Mouse (Mus musculus): ENCODE measurements around the gene Fcrl5. TPM values are rescaled to one million over a fixed set of nuclear protein-coding genes. Genes with fewer than 3 reads are reported as not detected.

Gene Fcrl5
- not detected in 2 replicates for polyA plus RNA-seq (2014; fragmentation: Nextera tagmentation; extraction: Ambion mirVana)

DNA sequence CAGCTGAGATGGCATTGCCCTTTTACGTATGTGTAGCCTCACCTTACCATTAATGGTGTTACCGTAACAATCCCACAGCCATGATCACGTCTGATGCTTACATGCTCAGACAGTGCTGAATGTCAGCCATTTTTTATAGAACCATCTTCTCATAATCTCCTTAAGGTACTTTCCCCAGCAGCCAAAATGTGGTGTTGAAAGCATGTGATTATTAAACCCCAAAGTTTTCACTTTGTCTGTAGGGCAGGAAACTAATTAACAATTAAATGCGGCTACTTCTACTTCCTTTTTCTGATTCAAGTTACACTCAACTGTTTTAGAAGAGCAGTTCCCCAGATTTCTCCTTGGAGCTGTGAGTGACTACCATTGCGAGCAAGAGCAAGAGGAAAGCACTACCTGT is at the start of gene Fcrl5:
Gene Fcrl5 (plus strand): TSS at position 295 of the 400 bp plus-strand sequence.
- Histone ChIP-seq H3K27ac (replicated peaks in 1 of 2; ENCODE audit: control insufficient read depth in 1 of 2, insufficient read depth in 1 of 2, low read depth in 2 of 2, low read length in 2 of 2) (no peak within 1 kb of the TSS), H3K4me1 (ENCODE audit: control insufficient read depth in 2 of 2, insufficient read depth in 2 of 2, low read length in 2 of 2) (no peaks in the 10 kb centered on the region), H3K9ac (ENCODE audit: low read length) (no peak within 1 kb of the TSS), H3K36me3 (ENCODE audit: control insufficient read depth, insufficient read depth, low read length) (no peaks in the 10 kb centered on the region), H3K4me2 (ENCODE audit: low read length) (no peak within 1 kb of the TSS), H3K27me3 (ENCODE audit: control insufficient read depth, insufficient read depth, low read length) (no peaks in the 10 kb centered on the region), H3K4me3 (ENCODE audit: control insufficient read depth in 1 of 2, insufficient read depth in 1 of 2, low read depth in 1 of 2, low read length in 2 of 2) (no peak within 1 kb of the TSS), H3K9me3 (ENCODE audit: control insufficient read depth, low read length) (no peaks in the 10 kb centered on the region)
- 83% methylated on average over 5 of the region's 5 CpGs for WGBS
- ATAC-seq (ENCODE audit: insufficient number of reproducible peaks, insufficient read depth, low FRiP score, low read depth): no peak

DNA sequence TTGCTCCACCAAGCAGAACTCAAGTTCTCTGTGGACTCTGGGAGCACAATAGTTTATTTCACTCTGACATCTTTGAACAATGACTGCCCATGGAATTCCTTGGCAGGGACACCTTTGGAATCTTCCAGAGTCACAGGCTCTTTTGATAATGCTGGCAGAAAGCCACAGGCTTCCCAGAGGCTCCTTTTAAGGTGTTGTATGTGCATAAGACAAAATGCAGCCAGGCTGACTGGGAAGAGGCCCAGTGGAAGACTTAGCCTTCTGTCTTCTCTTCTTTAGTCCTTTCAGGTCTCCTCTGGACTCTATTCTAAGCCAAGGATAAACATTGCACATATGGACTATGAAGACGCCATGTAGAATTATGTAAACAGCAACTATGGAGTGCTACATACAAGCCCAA is 44.6 kb upstream of the Fcrl5 start:
- H3K4me3 ChIP-seq (ENCODE audit: control insufficient read depth in 1 of 2, insufficient read depth in 1 of 2, low read depth in 1 of 2, low read length in 2 of 2): no peak overlapping the region
- 90% methylated on average over 1 of the region's 1 CpGs for WGBS
- no peaks in the 10 kb centered on the region; a peak in 1 of 4 replicates for H3K4me1 ChIP-seq (ENCODE audit: control insufficient read depth in 2 of 2, insufficient read depth in 2 of 2, low read length in 2 of 2)
- H3K27me3 ChIP-seq (ENCODE audit: control insufficient read depth, insufficient read depth, low read length): no peaks in the 10 kb centered on the region
- H3K4me2 ChIP-seq (ENCODE audit: low read length): no peak overlapping the region
- H3K27ac ChIP-seq (replicated peaks in 1 of 2; ENCODE audit: control insufficient read depth in 1 of 2, insufficient read depth in 1 of 2, low read depth in 2 of 2, low read length in 2 of 2): peak overlapping the region in 1 of 2 experiments; percentile 55; a peak in 1 of 4 replicates
- no peaks in the 10 kb centered on the region for H3K9me3 ChIP-seq (ENCODE audit: control insufficient read depth, low read length)
- H3K9ac ChIP-seq (ENCODE audit: low read length): no peak overlapping the region
- no peak for ATAC-seq (ENCODE audit: insufficient number of reproducible peaks, insufficient read depth, low FRiP score, low read depth)
- no peaks in the 10 kb centered on the region for H3K36me3 ChIP-seq (ENCODE audit: control insufficient read depth, insufficient read depth, low read length)

DNA sequence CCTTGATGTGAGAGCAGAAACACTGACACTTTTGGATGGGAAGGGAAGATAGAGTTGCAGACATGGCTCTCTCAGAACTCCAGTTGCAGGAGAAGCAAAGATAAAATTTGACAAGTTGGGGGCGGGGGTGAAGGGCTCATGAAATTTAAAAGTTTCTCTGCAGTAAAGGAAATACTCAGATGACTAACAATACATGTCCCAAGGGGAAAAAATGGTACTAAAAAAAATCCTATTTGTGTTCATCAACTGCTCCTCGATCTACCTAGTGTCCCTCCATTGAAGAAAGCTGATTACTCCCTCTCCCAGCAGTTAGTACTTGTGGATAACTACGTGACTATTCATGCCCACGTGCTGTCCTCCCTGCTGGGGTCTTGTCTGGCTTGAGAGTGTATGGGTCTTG is 36.8 kb upstream of the Fcrl5 start:
- no peak overlapping the region for H3K27ac ChIP-seq (replicated peaks in 1 of 2; ENCODE audit: control insufficient read depth in 1 of 2, insufficient read depth in 1 of 2, low read depth in 2 of 2, low read length in 2 of 2)
- H3K9me3 ChIP-seq (ENCODE audit: control insufficient read depth, low read length): no peaks in the 10 kb centered on the region
- ATAC-seq (ENCODE audit: insufficient number of reproducible peaks, insufficient read depth, low FRiP score, low read depth): no peak
- no peak overlapping the region for H3K4me3 ChIP-seq (ENCODE audit: control insufficient read depth in 1 of 2, insufficient read depth in 1 of 2, low read depth in 1 of 2, low read length in 2 of 2)
- H3K4me2 ChIP-seq (ENCODE audit: low read length): no peak overlapping the region
- WGBS: 49% methylated on average over 4 of the region's 4 CpGs
- H3K36me3 ChIP-seq (ENCODE audit: control insufficient read depth, insufficient read depth, low read length): no peaks in the 10 kb centered on the region
- H3K27me3 ChIP-seq (ENCODE audit: control insufficient read depth, insufficient read depth, low read length): no peaks in the 10 kb centered on the region
- no peaks in the 10 kb centered on the region for H3K4me1 ChIP-seq (ENCODE audit: control insufficient read depth in 2 of 2, insufficient read depth in 2 of 2, low read length in 2 of 2)
- no peak overlapping the region for H3K9ac ChIP-seq (ENCODE audit: low read length)

DNA sequence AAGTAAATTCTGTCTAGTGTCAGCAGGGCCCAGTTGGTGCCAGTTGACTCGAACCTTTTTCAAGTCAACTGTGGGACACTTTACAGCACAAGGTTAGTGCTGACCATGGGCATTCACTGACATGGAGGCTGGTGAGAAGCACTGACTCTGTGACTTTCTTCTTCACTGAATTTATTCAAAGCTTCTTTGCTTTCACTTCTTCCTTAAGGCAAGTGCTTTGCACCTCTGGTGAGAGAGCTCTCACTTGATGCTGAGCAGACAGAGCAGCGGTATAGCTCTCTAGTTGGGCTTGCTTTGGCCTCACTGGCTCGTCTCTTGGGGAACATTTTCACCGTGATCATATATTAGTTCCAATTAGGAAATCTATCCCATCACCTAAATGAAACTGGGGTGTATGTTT is 35.7 kb upstream of the Fcrl5 start:
- no peak overlapping the region for H3K9ac ChIP-seq (ENCODE audit: low read length)
- no peaks in the 10 kb centered on the region for H3K27me3 ChIP-seq (ENCODE audit: control insufficient read depth, insufficient read depth, low read length)
- no peak overlapping the region for H3K27ac ChIP-seq (replicated peaks in 1 of 2; ENCODE audit: control insufficient read depth in 1 of 2, insufficient read depth in 1 of 2, low read depth in 2 of 2, low read length in 2 of 2)
- 76% methylated on average over 4 of the region's 4 CpGs for WGBS
- no peak for ATAC-seq (ENCODE audit: insufficient number of reproducible peaks, insufficient read depth, low FRiP score, low read depth)
- H3K9me3 ChIP-seq (ENCODE audit: control insufficient read depth, low read length): no peaks in the 10 kb centered on the region
- H3K4me2 ChIP-seq (ENCODE audit: low read length): no peak overlapping the region
- no peaks in the 10 kb centered on the region for H3K36me3 ChIP-seq (ENCODE audit: control insufficient read depth, insufficient read depth, low read length)
- H3K4me1 ChIP-seq (ENCODE audit: control insufficient read depth in 2 of 2, insufficient read depth in 2 of 2, low read length in 2 of 2): no peaks in the 10 kb centered on the region
- H3K4me3 ChIP-seq (ENCODE audit: control insufficient read depth in 1 of 2, insufficient read depth in 1 of 2, low read depth in 1 of 2, low read length in 2 of 2): no peak overlapping the region

DNA sequence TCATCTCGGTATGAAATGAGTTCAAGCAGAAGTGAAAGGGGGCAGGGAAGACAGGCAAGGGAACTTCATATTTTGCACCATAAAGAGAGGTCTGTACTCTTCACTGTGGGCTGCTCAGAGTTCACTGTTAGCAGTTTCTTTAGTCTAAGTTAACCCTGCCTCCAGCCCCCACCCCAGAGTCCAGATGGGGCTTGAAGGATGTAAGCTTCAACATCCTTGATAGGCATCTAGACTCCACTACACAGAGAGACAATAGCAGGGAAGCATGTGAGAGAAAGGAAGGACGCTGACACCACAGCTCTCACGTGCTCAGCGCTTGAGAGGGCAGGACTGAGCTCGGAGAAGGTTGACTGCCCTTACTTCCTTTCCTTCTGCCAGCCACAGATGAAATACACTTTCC is 34.3 kb upstream of the Fcrl5 start:
- H3K4me2 ChIP-seq (ENCODE audit: low read length): no peak overlapping the region
- WGBS: 46% methylated on average over 5 of the region's 5 CpGs
- no peaks in the 10 kb centered on the region for H3K4me1 ChIP-seq (ENCODE audit: control insufficient read depth in 2 of 2, insufficient read depth in 2 of 2, low read length in 2 of 2)
- H3K4me3 ChIP-seq (ENCODE audit: control insufficient read depth in 1 of 2, insufficient read depth in 1 of 2, low read depth in 1 of 2, low read length in 2 of 2): no peak overlapping the region
- no peak for ATAC-seq (ENCODE audit: insufficient number of reproducible peaks, insufficient read depth, low FRiP score, low read depth)
- H3K27ac ChIP-seq (replicated peaks in 1 of 2; ENCODE audit: control insufficient read depth in 1 of 2, insufficient read depth in 1 of 2, low read depth in 2 of 2, low read length in 2 of 2): no peak overlapping the region
- H3K9ac ChIP-seq (ENCODE audit: low read length): no peak overlapping the region
- no peaks in the 10 kb centered on the region for H3K27me3 ChIP-seq (ENCODE audit: control insufficient read depth, insufficient read depth, low read length)
- no peaks in the 10 kb centered on the region for H3K9me3 ChIP-seq (ENCODE audit: control insufficient read depth, low read length)
- H3K36me3 ChIP-seq (ENCODE audit: control insufficient read depth, insufficient read depth, low read length): no peaks in the 10 kb centered on the region

DNA sequence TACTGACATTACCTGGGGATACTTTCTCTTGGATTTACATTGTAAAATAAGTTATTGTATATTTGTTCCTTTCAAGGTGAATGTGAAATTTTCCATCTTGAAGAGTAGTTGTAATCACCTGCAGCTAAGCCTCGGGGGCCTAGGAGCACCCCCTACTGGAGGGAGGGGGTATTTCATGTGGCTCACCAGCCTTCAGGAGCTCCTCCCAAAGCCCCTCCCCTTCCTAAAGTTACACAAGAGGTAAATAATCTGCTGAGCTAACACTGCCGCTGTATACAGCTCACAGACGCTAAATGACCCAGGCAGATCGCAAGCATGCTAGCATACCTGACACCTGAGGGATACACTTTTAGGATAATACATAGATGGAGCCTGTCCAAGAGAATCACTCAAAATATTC is 27.4 kb upstream of the Fcrl5 start:
- WGBS: 34% methylated on average over 4 of the region's 4 CpGs
- ATAC-seq (ENCODE audit: insufficient number of reproducible peaks, insufficient read depth, low FRiP score, low read depth): no peak
- Histone ChIP-seq H3K9me3 (ENCODE audit: control insufficient read depth, low read length) (no peaks in the 10 kb centered on the region), H3K27ac (replicated peaks in 1 of 2; ENCODE audit: control insufficient read depth in 1 of 2, insufficient read depth in 1 of 2, low read depth in 2 of 2, low read length in 2 of 2) (no peak overlapping the region), H3K36me3 (ENCODE audit: control insufficient read depth, insufficient read depth, low read length) (no peaks in the 10 kb centered on the region), H3K9ac (ENCODE audit: low read length) (no peak overlapping the region), H3K4me3 (ENCODE audit: control insufficient read depth in 1 of 2, insufficient read depth in 1 of 2, low read depth in 1 of 2, low read length in 2 of 2) (no peak overlapping the region), H3K27me3 (ENCODE audit: control insufficient read depth, insufficient read depth, low read length) (no peaks in the 10 kb centered on the region), H3K4me1 (ENCODE audit: control insufficient read depth in 2 of 2, insufficient read depth in 2 of 2, low read length in 2 of 2) (peaks cover 0 to 2% of the 10 kb centered on the region in 2 experiments; a peak in 1 of 4 replicates), H3K4me2 (ENCODE audit: low read length) (no peak overlapping the region)

DNA sequence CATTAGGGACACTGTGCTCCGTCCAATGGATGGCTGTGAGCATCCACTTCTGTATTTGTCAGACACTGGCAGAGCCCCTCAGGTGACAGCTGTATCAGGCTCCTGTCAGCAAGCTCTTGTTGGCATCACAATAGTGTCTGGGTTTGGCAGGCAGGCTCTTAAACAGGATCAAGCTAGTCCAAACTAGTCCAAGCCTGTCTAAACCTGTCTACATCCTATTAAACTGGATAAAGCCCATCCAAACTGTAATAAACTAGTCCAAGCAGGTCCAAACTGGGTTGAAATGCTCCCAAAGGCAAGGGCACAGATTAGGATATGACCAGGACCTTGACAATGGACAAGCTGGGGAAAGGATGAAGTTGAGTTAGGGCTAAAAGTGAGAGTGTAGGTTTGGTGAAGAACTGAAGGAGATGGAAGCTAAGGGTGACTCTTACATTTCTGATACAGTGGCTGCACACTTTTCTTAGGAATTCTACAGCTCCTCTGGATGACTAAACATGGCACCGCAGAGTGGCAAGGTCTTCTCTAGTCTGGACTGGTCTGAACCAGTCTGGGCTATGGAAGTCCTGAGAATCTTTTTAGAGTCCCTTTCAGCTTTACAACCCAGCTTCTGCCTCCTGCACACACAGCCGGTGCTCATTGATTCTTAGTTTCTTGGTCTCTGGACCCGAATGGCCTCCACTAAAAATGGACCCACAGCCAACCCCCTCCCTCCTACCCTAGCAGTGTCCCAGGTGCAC is 26.2 kb upstream of the Fcrl5 start:
- 78% methylated on average over 4 of the region's 4 CpGs for WGBS
- no peaks in the 10 kb centered on the region for H3K9me3 ChIP-seq (ENCODE audit: control insufficient read depth, low read length)
- H3K4me1 ChIP-seq (ENCODE audit: control insufficient read depth in 2 of 2, insufficient read depth in 2 of 2, low read length in 2 of 2): peaks cover 0 to 2% of the 10 kb centered on the region in 2 experiments; a peak in 1 of 4 replicates
- H3K27ac ChIP-seq (replicated peaks in 1 of 2; ENCODE audit: control insufficient read depth in 1 of 2, insufficient read depth in 1 of 2, low read depth in 2 of 2, low read length in 2 of 2): no peak overlapping the region
- no peaks in the 10 kb centered on the region for H3K36me3 ChIP-seq (ENCODE audit: control insufficient read depth, insufficient read depth, low read length)
- no peak for ATAC-seq (ENCODE audit: insufficient number of reproducible peaks, insufficient read depth, low FRiP score, low read depth)
- H3K9ac ChIP-seq (ENCODE audit: low read length): no peak overlapping the region
- no peak overlapping the region for H3K4me2 ChIP-seq (ENCODE audit: low read length)
- H3K4me3 ChIP-seq (ENCODE audit: control insufficient read depth in 1 of 2, insufficient read depth in 1 of 2, low read depth in 1 of 2, low read length in 2 of 2): no peak overlapping the region
- H3K27me3 ChIP-seq (ENCODE audit: control insufficient read depth, insufficient read depth, low read length): no peaks in the 10 kb centered on the region

DNA sequence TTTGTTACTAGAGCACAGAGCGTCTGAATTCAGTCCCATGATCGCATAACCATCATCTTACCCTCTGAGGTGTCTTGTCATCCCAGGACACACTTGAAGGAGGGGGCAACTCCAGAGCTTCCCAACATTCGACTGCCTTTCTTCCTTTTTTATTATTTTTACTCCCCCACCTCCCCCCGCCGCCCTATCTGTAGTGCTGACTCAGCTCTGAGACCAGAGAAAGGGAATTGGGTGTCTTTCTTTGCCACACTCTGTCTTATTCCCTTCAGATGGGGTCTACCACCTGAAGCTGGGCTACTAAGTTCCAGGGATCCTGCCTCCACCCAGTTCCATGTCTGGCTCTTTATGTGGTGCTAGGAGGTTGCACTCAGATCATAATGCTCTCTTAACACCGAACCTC is 25.0 kb upstream of the Fcrl5 start:
- Histone ChIP-seq H3K27ac (replicated peaks in 1 of 2; ENCODE audit: control insufficient read depth in 1 of 2, insufficient read depth in 1 of 2, low read depth in 2 of 2, low read length in 2 of 2) (no peak overlapping the region), H3K4me1 (ENCODE audit: control insufficient read depth in 2 of 2, insufficient read depth in 2 of 2, low read length in 2 of 2) (peaks cover 0 to 2% of the 10 kb centered on the region in 2 experiments; a peak in 1 of 4 replicates), H3K36me3 (ENCODE audit: control insufficient read depth, insufficient read depth, low read length) (no peaks in the 10 kb centered on the region), H3K4me3 (ENCODE audit: control insufficient read depth in 1 of 2, insufficient read depth in 1 of 2, low read depth in 1 of 2, low read length in 2 of 2) (no peak overlapping the region), H3K9me3 (ENCODE audit: control insufficient read depth, low read length) (no peaks in the 10 kb centered on the region), H3K4me2 (ENCODE audit: low read length) (no peak overlapping the region; the same call in 1 of the 2 replicates), H3K27me3 (ENCODE audit: control insufficient read depth, insufficient read depth, low read length) (no peaks in the 10 kb centered on the region), H3K9ac (ENCODE audit: low read length) (no peak overlapping the region)
- WGBS: 81% methylated on average over 6 of the region's 6 CpGs
- no peak for ATAC-seq (ENCODE audit: insufficient number of reproducible peaks, insufficient read depth, low FRiP score, low read depth)

All from heart, embryonic 14.5 days (tissue).